9 mouse cellular contexts compared by ENCODE assay signal in genomic region chr5:7345011-7345389, GRCm38 (mm10). TPM values are rescaled to one million over a fixed set of nuclear protein-coding genes. Genes with fewer than 3 reads are reported as not detected.
A peak's percentile ranks its signal among the peaks of the same experiment; 100 is the strongest.
DNase-seq lines count a peak whose midpoint lies in the region; ATAC-seq lines count a peak whose summit lies in the region.
"Had no signal": no experiment of that assay in that cellular context is flagged by ENCODE, and none has a peak within 500 bp of the region (broad histone marks: within the 10 kb centered on the region; RNA-seq: fewer than 3 reads in every experiment).

No protein-coding gene starts in this region.

- no peak overlapping the region for H3K27ac ChIP-seq in kidney, embryonic 14.5 days (ENCODE audit: low read depth, low read length)
- H3K27ac ChIP-seq in embryonic facial prominence, embryonic 11.5 days (replicated peaks; ENCODE audit: low read depth, low read length): no peak overlapping the region
- H3K27ac ChIP-seq in hindbrain, embryonic 15.5 days (replicated peaks): peak overlapping the region; percentile 66
- 0 out of 2 replicates have a peak overlapping the region, but pooled peaks have one; percentile 14 for H3K27ac ChIP-seq in midbrain, embryonic 14.5 days (replicated peaks; ENCODE audit: low read depth, low read length)

- no peaks in the 10 kb centered on the region for H3K9me3 ChIP-seq in kidney, embryonic 14.5 days (ENCODE audit: control insufficient read depth, low read length)
- H3K9me3 ChIP-seq in embryonic facial prominence, embryonic 11.5 days (replicated peaks; ENCODE audit: control insufficient read depth, low read length): no peaks in the 10 kb centered on the region
- no peaks in the 10 kb centered on the region for H3K9me3 ChIP-seq in hindbrain, embryonic 15.5 days
- no peaks in the 10 kb centered on the region for H3K9me3 ChIP-seq in midbrain, embryonic 14.5 days (ENCODE audit: control insufficient read depth, low read length)

- no peak for DNase-seq in kidney, postnatal 4 days
- no peak for DNase-seq in embryonic facial prominence, embryonic 11.5 days (ENCODE audit: low spot score)
- DNase-seq in midbrain, embryonic 14.5 days: peak; percentile 62
- DNase-seq in cerebellum, adult 8-10 months: no peak
- no peak for DNase-seq in urinary bladder, postnatal 25 days (ENCODE audit: low spot score)
- DNase-seq in thymus, postnatal 0 days (ENCODE audit: low spot score): no peak

- peak overlapping the region; percentile 62 for H3K4me3 ChIP-seq in kidney, embryonic 14.5 days (ENCODE audit: low read length)
- peak overlapping the region; percentile 54 for H3K4me3 ChIP-seq in embryonic facial prominence, embryonic 11.5 days (ENCODE audit: low read depth, low read length)
- peak overlapping the region; percentile 69 for H3K4me3 ChIP-seq in hindbrain, embryonic 15.5 days
- peak overlapping the region; percentile 65 for H3K4me3 ChIP-seq in midbrain, embryonic 14.5 days (replicated peaks; ENCODE audit: low read depth, low read length)

- ATAC-seq in kidney, embryonic 14.5 days (ENCODE audit: low FRiP score, low TSS enrichment): peak; percentile 74
- peak; percentile 56 for ATAC-seq in embryonic facial prominence, embryonic 11.5 days (replicated peaks; ENCODE audit: insufficient number of reproducible peaks, low FRiP score, low TSS enrichment, low read depth)
- ATAC-seq in hindbrain, embryonic 15.5 days (ENCODE audit: low FRiP score, low read depth): peak; percentile 69
- peak; percentile 49; the same call in 1 of the 2 replicates for ATAC-seq in midbrain, embryonic 14.5 days (ENCODE audit: low FRiP score, low TSS enrichment)

- H3K9ac ChIP-seq in kidney, embryonic 14.5 days (ENCODE audit: low read depth, low read length): peak overlapping the region; percentile 44
- H3K9ac ChIP-seq in embryonic facial prominence, embryonic 11.5 days (replicated peaks; ENCODE audit: low read length): peak overlapping the region; percentile 48
- peak overlapping the region; percentile 66 for H3K9ac ChIP-seq in hindbrain, embryonic 15.5 days
- H3K9ac ChIP-seq in midbrain, embryonic 14.5 days (replicated peaks; ENCODE audit: low read length): peak overlapping the region; percentile 58

- H3K4me2 ChIP-seq in kidney, embryonic 14.5 days (replicated peaks; ENCODE audit: low read depth, low read length): peak overlapping the region; percentile 94
- H3K4me2 ChIP-seq in embryonic facial prominence, embryonic 11.5 days (ENCODE audit: low read depth, low read length): peak overlapping the region; percentile 94
- H3K4me2 ChIP-seq in hindbrain, embryonic 15.5 days: peak overlapping the region; percentile 86
- H3K4me2 ChIP-seq in midbrain, embryonic 14.5 days (ENCODE audit: low read length): peak overlapping the region; percentile 94

- WGBS in kidney, embryonic 14.5 days: under 1% methylated on average over 11 of the region's 11 CpGs
- WGBS in embryonic facial prominence, embryonic 11.5 days: under 1% methylated on average over 11 of the region's 11 CpGs
- under 1% methylated on average over 11 of the region's 11 CpGs for WGBS in hindbrain, embryonic 15.5 days
- WGBS in midbrain, embryonic 14.5 days: under 1% methylated on average over 11 of the region's 11 CpGs

- H3K4me1 ChIP-seq in kidney, embryonic 14.5 days (ENCODE audit: control insufficient read depth, insufficient read depth, low read length): no peaks in the 10 kb centered on the region
- H3K4me1 ChIP-seq in embryonic facial prominence, embryonic 11.5 days (ENCODE audit: control insufficient read depth, insufficient read depth, low read length): no peaks in the 10 kb centered on the region
- no peaks in the 10 kb centered on the region for H3K4me1 ChIP-seq in hindbrain, embryonic 15.5 days (replicated peaks)
- H3K4me1 ChIP-seq in midbrain, embryonic 14.5 days (ENCODE audit: control insufficient read depth, insufficient read depth, low read length): no peaks in the 10 kb centered on the region

- H3K27me3 ChIP-seq in kidney, embryonic 14.5 days (ENCODE audit: control insufficient read depth, insufficient read depth, low read length): 0 out of 2 replicates have a peak, but pooled peaks cover 2% of the 10 kb centered on the region
- H3K27me3 ChIP-seq in embryonic facial prominence, embryonic 11.5 days (ENCODE audit: control insufficient read depth, insufficient read depth, low read length): no peaks in the 10 kb centered on the region
- H3K27me3 ChIP-seq in hindbrain, embryonic 15.5 days: no peaks in the 10 kb centered on the region
- H3K27me3 ChIP-seq in midbrain, embryonic 14.5 days (ENCODE audit: control insufficient read depth, insufficient read depth, low read length): no peaks in the 10 kb centered on the region

- no peaks in the 10 kb centered on the region for H3K36me3 ChIP-seq in kidney, embryonic 14.5 days (ENCODE audit: control insufficient read depth, insufficient read depth, low read length)
- no peaks in the 10 kb centered on the region for H3K36me3 ChIP-seq in embryonic facial prominence, embryonic 11.5 days (replicated peaks; ENCODE audit: control insufficient read depth, insufficient read depth, low read depth, low read length)
- no peaks in the 10 kb centered on the region for H3K36me3 ChIP-seq in hindbrain, embryonic 15.5 days
- H3K36me3 ChIP-seq in midbrain, embryonic 14.5 days (ENCODE audit: control insufficient read depth, insufficient read depth, low read length): no peaks in the 10 kb centered on the region

RNA-seq across cellular contexts. Expression of gene Zfp804b, which starts 0.4 kb away (rescaled TPM):
- polyA plus RNA-seq in kidney, embryonic 14.5 days (2014; fragmentation: Nextera tagmentation; extraction: Ambion mirVana): not detected in 2 replicates
- 0.08 and 0.25 TPM in 2 replicates for polyA plus RNA-seq in embryonic facial prominence, embryonic 11.5 days (2014; fragmentation: Nextera tagmentation; extraction: Ambion mirVana)
- 2.7 and 3.1 TPM in 2 replicates for polyA plus RNA-seq in hindbrain, embryonic 15.5 days (2015; fragmentation: Nextera tagmentation; extraction: Ambion mirVana)
- 1.6 and 1.7 TPM in 2 replicates for polyA plus RNA-seq in midbrain, embryonic 14.5 days (2014; fragmentation: Nextera tagmentation; extraction: Ambion mirVana)
- 0.03 and 0.04 TPM in 2 replicates for polyA plus RNA-seq in thymus, postnatal 0 days (2015; fragmentation: Nextera tagmentation; extraction: Ambion mirVana)
- polyA plus RNA-seq: Patski had no signal

RNA-seq across cellular contexts. Expression of gene Tex47, which starts 41.1 kb away (rescaled TPM):
- polyA plus RNA-seq in kidney, embryonic 14.5 days (2014; fragmentation: Nextera tagmentation; extraction: Ambion mirVana): 0.33 TPM in 1 of 2 replicates, not detected in the other
- polyA plus RNA-seq in embryonic facial prominence, embryonic 11.5 days (2014; fragmentation: Nextera tagmentation; extraction: Ambion mirVana): 0.07 TPM in 1 of 2 replicates, not detected in the other
- 0.47 and 0.57 TPM in 2 replicates for polyA plus RNA-seq in hindbrain, embryonic 15.5 days (2015; fragmentation: Nextera tagmentation; extraction: Ambion mirVana)
- polyA plus RNA-seq in midbrain, embryonic 14.5 days (2014; fragmentation: Nextera tagmentation; extraction: Ambion mirVana): 0.57 and 0.80 TPM in 2 replicates
- not detected in 2 replicates for polyA plus RNA-seq in thymus, postnatal 0 days (2015; fragmentation: Nextera tagmentation; extraction: Ambion mirVana)
- polyA plus RNA-seq: Patski had no signal

Comparison
In these comparisons a context has a peak if more than half of its experiments do, and no peak if none do; other contexts are left out.
1. H3K27ac ChIP-seq: peak in hindbrain, embryonic 15.5 days (single experiment) and midbrain, embryonic 14.5 days (single experiment); none in kidney, embryonic 14.5 days (single experiment) and embryonic facial prominence, embryonic 11.5 days (single experiment).
2. Peak in every context shown above with its lines, with median percentiles within 50 percentile points of each other: ATAC-seq, H3K4me2 ChIP-seq, H3K4me3 ChIP-seq and H3K9ac ChIP-seq.